Mouse (Mus musculus) lung, adult 2 months (tissue): ENCODE measurements at regions not wholly inside any gene's neighbourhood (a gene's known extent, or its start where the extent isn't known, plus 50 kb on each side); places are given as distances from the start of the nearest gene placed in this dataset.

Experiments used
- CTCF ChIP-seq: fragments of 200-500 bp; IDR thresholded peaks from 2 replicates; pipeline ENCODE4 v1.5.1; 2011; ENCODE audit warnings: mild to moderate bottlenecking, low read length, control low read depth; ENCODE audit not compliant: insufficient read depth
- POLR2A ChIP-seq: fragments of 200-500 bp; IDR thresholded peaks from 2 replicates; pipeline ENCODE4 v1.6.1; 2011; ENCODE audit warnings: low read depth, mild to moderate bottlenecking, control low read depth, low read length, borderline replicate concordance; ENCODE audit errors: extremely low read depth

GRCm38 (mm10) chr13:107599094-107599644 lies 445.1 kb upstream of the Smim15 start:
- TF ChIP-seq CTCF = no peak
- TF ChIP-seq POLR2A = no peak
